Mouse (Mus musculus) heart, embryonic 11.5 days (tissue): ENCODE results near the gene Six5. TPM values are rescaled to one million over a fixed set of nuclear protein-coding genes. Genes with fewer than 3 reads are reported as not detected.
A peak's percentile ranks its signal among the peaks of the same experiment; 100 is the strongest.

Experiments
- ATAC-seq: fragments of 200-750 bp; cut with Nextera tagmentation; replicated peaks from 2 replicates; pipeline ENCODE4 v1.8.0; 2017; ENCODE audit warnings: moderate library complexity; ENCODE audit not compliant: insufficient number of reproducible peaks, low FRiP score, low TSS enrichment
- H3K27ac ChIP-seq: fragments of 300-500 bp; sonication (generic); 2 replicates; pipeline ENCODE4 v1.5.1; 2014; ENCODE audit warnings: mild to moderate bottlenecking, low read depth, low read length
- H3K27me3 ChIP-seq: fragments of 300-500 bp; sonication (generic); 2 replicates; pipeline ENCODE4 v1.6.1; 2014; ENCODE audit warnings: mild to moderate bottlenecking, low read length, mixed read lengths; ENCODE audit not compliant: control insufficient read depth, insufficient read depth
- H3K36me3 ChIP-seq: fragments of 300-500 bp; sonication (generic); 2 replicates; pipeline ENCODE4 v1.6.1; 2014; ENCODE audit warnings: mild to moderate bottlenecking, low read length, moderate library complexity, mixed read lengths; ENCODE audit not compliant: control insufficient read depth, insufficient read depth
- H3K4me1 ChIP-seq: fragments of 300-500 bp; sonication (generic); 2 replicates; pipeline ENCODE4 v1.6.1; 2014; ENCODE audit warnings: low read length; ENCODE audit not compliant: control insufficient read depth, insufficient read depth
- H3K4me2 ChIP-seq: fragments of 300-500 bp; sonication (generic); 2 replicates; pipeline ENCODE4 v1.6.1; 2014; ENCODE audit warnings: mild to moderate bottlenecking, moderate library complexity
- H3K4me3 ChIP-seq: fragments of 300-500 bp; sonication (generic); 2 replicates; pipeline ENCODE4 v1.5.1; 2014; ENCODE audit warnings: low read depth, low read length
- H3K9ac ChIP-seq: fragments of 300-500 bp; sonication (generic); 2 replicates; pipeline ENCODE4 v1.6.1; 2014; ENCODE audit warnings: mild to moderate bottlenecking, low read depth, low read length, moderate library complexity
- H3K9me3 ChIP-seq: fragments of 300-500 bp; sonication (generic); replicated peaks from 2 replicates; pipeline ENCODE4 v1.6.1; 2016; ENCODE audit warnings: low read length; ENCODE audit not compliant: control insufficient read depth
- WGBS: fragments of 180-500 bp; shearing (Covaris S2); extraction: QIAGEN DNeasy Blood & Tissue Kit; methylation state at CpG from one replicate; pipeline ENCODE4 v1.1.7; 2014; ENCODE audit not compliant: insufficient replicate concordance; 5-methylcytosine and 5-hydroxymethylcytosine counted together
- polyA plus RNA-seq: library from polyadenylated mRNA; unstranded; fragments of >200 nt; fragmentation: Nextera tagmentation; extraction: Ambion mirVana; gene quantifications from 2 replicates; pipeline ENCODE4 v1.2.1, GENCODE M21; 2014

Six5 gene
- polyA plus RNA-seq, 1 experiment from 2014 or later, result 6.9 TPM

DNA sequence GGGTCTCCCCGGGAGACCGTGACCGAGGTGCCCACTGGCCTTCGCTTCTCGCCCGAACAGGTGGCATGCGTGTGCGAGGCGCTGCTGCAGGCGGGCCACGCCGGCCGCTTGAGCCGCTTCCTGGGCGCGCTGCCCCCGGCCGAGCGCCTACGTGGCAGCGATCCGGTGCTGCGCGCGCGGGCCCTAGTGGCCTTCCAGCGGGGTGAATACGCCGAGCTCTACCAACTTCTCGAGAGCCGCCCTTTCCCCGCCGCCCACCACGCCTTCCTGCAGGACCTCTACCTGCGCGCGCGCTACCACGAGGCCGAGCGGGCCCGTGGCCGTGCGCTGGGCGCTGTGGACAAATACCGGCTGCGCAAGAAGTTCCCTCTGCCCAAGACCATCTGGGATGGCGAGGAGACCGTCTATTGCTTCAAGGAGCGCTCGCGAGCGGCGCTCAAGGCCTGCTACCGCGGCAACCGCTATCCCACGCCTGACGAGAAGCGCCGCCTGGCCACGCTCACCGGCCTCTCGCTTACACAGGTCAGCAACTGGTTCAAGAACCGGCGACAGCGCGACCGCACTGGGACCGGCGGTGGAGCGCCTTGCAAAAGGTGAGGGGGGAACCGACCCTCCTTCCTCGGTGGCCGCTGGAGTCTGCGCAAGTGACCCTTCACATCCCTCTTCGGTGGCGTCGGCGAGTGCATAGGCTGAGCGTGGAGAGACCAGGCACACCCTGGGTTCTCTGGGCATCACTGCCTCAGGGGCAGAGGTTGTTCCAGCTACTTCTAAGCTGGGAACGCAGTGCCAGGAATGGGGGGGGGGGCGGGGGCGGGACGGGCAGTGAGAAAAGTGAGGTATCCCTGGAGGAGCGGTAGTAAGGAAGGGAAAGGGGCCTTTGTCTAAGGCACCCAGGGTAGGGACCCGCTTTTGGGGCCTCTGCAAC lies 694 bp downstream of the Six5 start:
- H3K4me3 ChIP-seq, result peak overlapping the region; percentile 78
- no peak for ATAC-seq
- H3K9ac ChIP-seq, result peak overlapping the region; percentile 92
- H3K27ac ChIP-seq, result peak overlapping the region; percentile 98
- H3K4me1 ChIP-seq, result peaks cover 37% of the 10 kb centered on the region
- under 1% methylated on average over 84 of the region's 87 CpGs for WGBS
- 0 out of 2 replicates have a peak, but pooled peaks cover 8% of the 10 kb centered on the region for H3K36me3 ChIP-seq
- H3K4me2 ChIP-seq, result peak overlapping the region; percentile 96
- no peaks in the 10 kb centered on the region for H3K9me3 ChIP-seq
- peaks cover 6% of the 10 kb centered on the region; the same call in 1 of the 2 replicates for H3K27me3 ChIP-seq

DNA sequence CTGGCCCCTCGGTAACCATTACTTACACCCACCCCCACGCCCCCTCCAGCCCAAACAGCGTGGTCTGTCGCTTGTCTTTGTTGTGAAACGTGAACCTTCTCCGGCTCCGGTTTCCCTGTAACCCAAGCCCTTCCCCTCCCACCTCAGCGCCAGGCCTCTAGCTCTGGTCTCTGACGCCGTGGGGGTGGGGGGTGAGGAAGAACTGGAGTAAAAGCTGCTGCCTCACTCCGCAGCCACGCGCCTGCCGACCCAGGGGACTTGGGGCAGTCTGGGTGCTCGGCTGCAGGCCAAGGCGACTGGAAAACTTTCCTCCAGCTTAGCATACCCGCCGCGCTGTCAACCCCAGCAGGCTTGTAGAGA lies 1.3 kb downstream of the Six5 start:
- no peak; the same call in 1 of the 2 replicates for ATAC-seq
- H3K4me2 ChIP-seq, result peak overlapping the region; percentile 96
- H3K36me3 ChIP-seq, result 0 out of 2 replicates have a peak, but pooled peaks cover 8% of the 10 kb centered on the region
- peak overlapping the region; percentile 78 for H3K4me3 ChIP-seq
- WGBS, result under 1% methylated on average over 19 of the region's 19 CpGs
- H3K27ac ChIP-seq, result peak overlapping the region; percentile 98
- no peaks in the 10 kb centered on the region for H3K9me3 ChIP-seq
- peaks cover 6% of the 10 kb centered on the region; the same call in 1 of the 2 replicates for H3K27me3 ChIP-seq
- H3K9ac ChIP-seq, result peak overlapping the region; percentile 92
- H3K4me1 ChIP-seq, result peaks cover 37% of the 10 kb centered on the region

DNA sequence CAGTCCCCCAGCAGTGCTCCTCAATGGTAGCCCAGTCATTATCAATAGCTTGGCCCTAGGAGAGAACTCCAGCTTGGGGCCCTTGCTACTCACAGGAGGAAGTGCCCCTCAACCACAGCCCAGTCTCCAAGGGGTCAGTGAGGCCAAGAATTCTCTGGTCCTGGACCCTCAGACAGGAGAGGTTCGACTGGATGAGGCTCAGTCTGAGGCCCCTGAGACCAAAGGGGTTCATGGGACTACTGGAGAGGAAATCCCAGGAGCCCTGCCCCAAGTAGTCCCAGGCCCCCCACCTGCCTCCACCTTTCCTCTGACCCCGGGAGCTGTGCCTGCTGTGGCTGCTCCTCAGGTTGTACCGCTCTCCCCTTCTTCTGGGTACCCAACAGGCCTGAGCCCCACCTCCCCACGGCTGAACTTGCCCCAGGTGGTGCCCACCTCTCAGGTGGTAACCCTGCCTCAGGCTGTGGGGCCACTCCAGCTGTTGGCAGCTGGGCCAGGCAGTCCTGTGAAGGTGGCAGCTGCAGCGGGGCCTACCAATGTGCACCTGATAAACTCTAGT lies 2.1 kb downstream of the Six5 start:
- ATAC-seq, result no peak
- no peaks in the 10 kb centered on the region for H3K9me3 ChIP-seq
- 54% methylated on average over 5 of the region's 5 CpGs for WGBS
- 0 out of 2 replicates have a peak, but pooled peaks cover 1% of the 10 kb centered on the region for H3K27me3 ChIP-seq
- H3K4me3 ChIP-seq, result peak overlapping the region; percentile 78
- H3K9ac ChIP-seq, result peak overlapping the region; percentile 92
- peaks cover 36% of the 10 kb centered on the region for H3K4me1 ChIP-seq
- H3K27ac ChIP-seq, result peak overlapping the region; percentile 98
- peak overlapping the region; percentile 96 for H3K4me2 ChIP-seq
- H3K36me3 ChIP-seq, result 0 out of 2 replicates have a peak, but pooled peaks cover 8% of the 10 kb centered on the region

DNA sequence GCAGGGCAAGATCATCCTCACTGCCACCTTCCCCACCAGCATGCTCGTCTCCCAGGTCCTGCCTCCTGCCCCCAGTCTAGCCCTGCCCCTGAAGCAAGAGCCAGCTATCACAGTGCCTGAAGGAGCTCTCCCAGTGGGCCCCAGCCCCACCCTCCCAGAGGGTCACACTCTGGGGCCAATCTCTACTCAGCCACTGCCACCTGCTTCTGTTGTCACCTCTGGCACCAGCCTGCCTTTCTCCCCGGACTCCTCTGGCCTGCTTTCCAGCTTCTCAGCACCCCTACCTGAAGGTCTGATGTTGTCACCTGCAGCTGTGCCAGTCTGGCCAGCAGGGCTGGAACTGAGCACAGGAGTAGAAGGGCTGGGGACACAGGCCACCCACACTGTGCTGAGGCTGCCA lies 2.8 kb downstream of the Six5 start:
- no peak overlapping the region for H3K4me2 ChIP-seq
- H3K4me1 ChIP-seq, result peaks cover 29% of the 10 kb centered on the region
- H3K27me3 ChIP-seq, result no peaks in the 10 kb centered on the region
- no peak overlapping the region for H3K9ac ChIP-seq
- no peak for ATAC-seq
- H3K9me3 ChIP-seq, result no peaks in the 10 kb centered on the region
- H3K36me3 ChIP-seq, result 0 out of 2 replicates have a peak, but pooled peaks cover 8% of the 10 kb centered on the region
- H3K4me3 ChIP-seq, result no peak overlapping the region
- 32% methylated on average over 2 of the region's 2 CpGs for WGBS
- H3K27ac ChIP-seq, result no peak overlapping the region

DNA sequence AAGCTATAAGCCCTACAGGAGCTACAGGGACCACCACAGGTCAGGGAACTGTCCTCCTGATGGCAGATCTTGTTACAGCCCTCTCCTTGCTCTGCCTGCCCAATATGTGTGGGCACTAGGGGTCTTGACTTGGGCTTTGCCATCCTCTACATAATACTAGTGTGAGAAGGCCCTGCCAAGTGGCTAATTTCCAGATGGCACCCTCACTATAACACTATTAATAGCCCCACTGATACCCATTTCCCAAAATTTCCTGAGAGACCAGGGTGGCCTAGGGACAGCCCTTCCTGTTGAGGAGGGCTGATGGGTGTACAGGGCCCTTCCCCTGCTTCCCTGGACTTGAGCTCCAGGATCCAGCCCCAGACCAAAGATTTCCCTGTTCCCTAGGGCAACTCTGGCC lies 3.5 kb downstream of the Six5 start:
- 0 out of 2 replicates have a peak, but pooled peaks cover 8% of the 10 kb centered on the region for H3K36me3 ChIP-seq
- no peak overlapping the region for H3K9ac ChIP-seq
- H3K9me3 ChIP-seq, result peaks cover 2% of the 10 kb centered on the region
- no peak overlapping the region for H3K27ac ChIP-seq
- no peaks in the 10 kb centered on the region for H3K27me3 ChIP-seq
- no peak overlapping the region for H3K4me2 ChIP-seq
- ATAC-seq, result no peak
- no peak overlapping the region for H3K4me3 ChIP-seq
- peaks cover 23% of the 10 kb centered on the region for H3K4me1 ChIP-seq

DNA sequence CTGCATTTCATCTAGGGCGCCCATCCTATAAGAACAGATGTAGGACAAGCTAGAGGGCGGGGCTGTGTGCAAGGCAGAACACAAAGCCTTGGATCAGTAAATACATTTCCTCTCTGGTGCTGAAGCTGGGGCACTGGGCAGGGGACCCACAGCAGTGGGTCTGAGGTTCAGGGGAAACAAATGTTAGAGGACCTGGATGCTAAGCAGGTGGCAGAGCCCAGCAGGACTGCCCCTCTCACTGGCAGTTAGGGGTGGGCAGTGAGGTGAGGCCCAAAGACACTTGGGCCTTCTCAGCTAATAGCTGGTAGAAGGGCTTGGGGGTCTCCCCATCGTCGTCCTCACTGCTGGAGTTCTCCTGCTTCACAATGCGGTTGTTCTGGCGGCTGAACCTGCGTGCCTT lies 4.4 kb downstream of the Six5 start:
- no peak overlapping the region for H3K4me2 ChIP-seq
- 72% methylated on average over 7 of the region's 7 CpGs for WGBS

DNA sequence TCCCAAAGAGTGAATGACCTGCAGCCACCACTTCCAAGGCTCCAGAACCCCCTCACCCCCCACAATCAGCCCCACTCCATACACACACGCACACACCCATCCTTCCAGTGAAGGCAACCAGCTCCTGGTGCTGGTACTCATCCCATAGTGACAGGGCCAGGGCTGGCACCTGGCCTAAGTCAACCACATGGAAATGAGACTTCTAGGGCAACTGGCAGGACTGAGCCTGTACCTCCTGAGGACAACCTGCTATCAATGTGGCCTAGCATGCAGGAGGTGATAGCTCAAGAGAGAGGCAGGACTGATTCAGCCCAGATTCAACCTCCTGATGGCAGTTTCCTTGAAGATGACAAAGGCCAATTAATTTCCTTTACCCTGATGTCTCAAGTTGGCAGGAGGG lies 5.9 kb downstream of the Six5 start:
- Histone ChIP-seq H3K9me3 (peaks cover 7% of the 10 kb centered on the region), H3K27me3 (no peaks in the 10 kb centered on the region), H3K36me3 (0 out of 2 replicates have a peak, but pooled peaks cover 8% of the 10 kb centered on the region), H3K9ac (no peak overlapping the region), H3K4me1 (peaks cover 19% of the 10 kb centered on the region), H3K27ac (no peak overlapping the region), H3K4me3 (no peak overlapping the region), H3K4me2 (no peak overlapping the region)
- 65% methylated on average over 1 of the region's 1 CpGs for whole genome bisulfite sequencing
- ATAC-seq, result no peak

More for the DNA sequence above, 4.4 kb downstream of the Six5 start:
- Histone ChIP-seq H3K27me3 (no peaks in the 10 kb centered on the region), H3K9ac (no peak overlapping the region), H3K36me3 (0 out of 2 replicates have a peak, but pooled peaks cover 8% of the 10 kb centered on the region), H3K27ac (no peak overlapping the region), H3K9me3 (peaks cover 7% of the 10 kb centered on the region), H3K4me1 (peaks cover 19% of the 10 kb centered on the region), H3K4me3 (no peak overlapping the region)
- ATAC-seq, result no peak

DNA sequence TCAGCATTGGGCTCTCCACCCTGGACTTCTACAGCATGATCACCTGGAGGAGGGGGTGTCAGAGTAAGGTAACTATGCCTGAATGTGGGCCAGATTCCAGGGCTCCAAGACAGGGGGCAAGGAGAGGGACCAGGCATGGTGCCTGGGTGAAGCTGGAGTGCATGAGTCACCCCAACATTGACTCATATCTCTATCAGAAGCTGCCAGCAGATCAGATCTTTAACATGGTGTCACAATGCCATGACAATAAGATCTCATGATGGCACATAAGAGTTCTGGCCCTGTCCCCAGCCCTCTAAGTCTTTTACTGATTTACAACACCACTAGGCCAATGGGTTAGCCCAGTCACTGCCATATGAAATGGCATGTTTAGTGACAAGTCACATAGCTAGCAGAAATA lies 9.3 kb downstream of the Six5 start:
- ATAC-seq, result no peak
- Histone ChIP-seq H3K4me3 (no peak overlapping the region), H3K4me1 (0 out of 2 replicates have a peak, but pooled peaks cover 3% of the 10 kb centered on the region), H3K27me3 (no peaks in the 10 kb centered on the region), H3K4me2 (no peak overlapping the region), H3K9ac (no peak overlapping the region), H3K27ac (no peak overlapping the region), H3K9me3 (peaks cover 7% of the 10 kb centered on the region), H3K36me3 (no peaks in the 10 kb centered on the region)
